Mouse (Mus musculus): ENCODE data around the gene Birc3. TPM values are rescaled to one million over a fixed set of nuclear protein-coding genes. Genes with fewer than 3 reads are reported as not detected.

The Birc3 gene
- polyA plus RNA-seq, 1 experiment from 2014 or later: 1.8 TPM

DNA sequence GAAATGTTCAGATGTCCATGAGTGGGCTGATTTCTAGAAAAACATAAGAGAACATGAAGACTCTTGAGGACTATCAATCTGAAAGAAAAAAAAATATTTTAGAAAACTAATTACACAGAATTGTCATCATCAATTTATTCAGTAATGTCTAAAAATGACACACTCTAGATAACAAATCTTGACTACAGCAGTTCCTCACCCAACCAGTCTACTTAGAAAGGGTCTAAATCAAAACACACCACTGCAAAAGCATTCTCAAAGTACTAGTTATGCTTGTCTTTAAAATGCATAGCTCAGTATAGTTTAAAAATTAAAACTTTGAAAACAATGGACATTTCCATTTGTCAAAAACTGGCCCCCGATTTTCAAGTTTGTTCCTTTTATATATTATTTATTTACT lies 37.7 kb downstream of the Birc3 start:
- Histone ChIP-seq H3K9ac (ENCODE audit: low read depth, low read length) (no peak overlapping the region), H3K4me2 (ENCODE audit: low read length) (no peak overlapping the region; the same call in 1 of the 2 replicates), H3K27me3 (replicated peaks; ENCODE audit: control insufficient read depth, insufficient read depth, low read length) (no peaks in the 10 kb centered on the region), H3K36me3 (ENCODE audit: control insufficient read depth, insufficient read depth, low read length) (0 out of 2 replicates have a peak, but pooled peaks cover 4% of the 10 kb centered on the region), H3K27ac (ENCODE audit: low read depth, low read length) (no peak overlapping the region), H3K4me3 (ENCODE audit: low read length) (no peak overlapping the region), H3K9me3 (ENCODE audit: control insufficient read depth, low read length) (no peaks in the 10 kb centered on the region), H3K4me1 (ENCODE audit: control insufficient read depth, insufficient read depth, low read depth, low read length) (peaks cover 27% of the 10 kb centered on the region)
- ATAC-seq: no peak
- 89% methylated on average over 1 of the region's 1 CpGs for WGBS

GRCm38 (mm10) chr9:7833421-7833820 lies 39.6 kb downstream of the Birc3 start:
- WGBS: 90% methylated on average over 6 of the region's 6 CpGs
- no peak overlapping the region for H3K4me3 ChIP-seq (ENCODE audit: low read length)
- 0 out of 2 replicates have a peak, but pooled peaks cover 4% of the 10 kb centered on the region for H3K36me3 ChIP-seq (ENCODE audit: control insufficient read depth, insufficient read depth, low read length)
- no peak overlapping the region for H3K9ac ChIP-seq (ENCODE audit: low read depth, low read length)
- H3K9me3 ChIP-seq (ENCODE audit: control insufficient read depth, low read length): no peaks in the 10 kb centered on the region
- no peaks in the 10 kb centered on the region for H3K27me3 ChIP-seq (replicated peaks; ENCODE audit: control insufficient read depth, insufficient read depth, low read length)
- peak overlapping the region; percentile 38 for H3K4me2 ChIP-seq (ENCODE audit: low read length)
- H3K27ac ChIP-seq (ENCODE audit: low read depth, low read length): no peak overlapping the region
- no peak for ATAC-seq
- H3K4me1 ChIP-seq (ENCODE audit: control insufficient read depth, insufficient read depth, low read depth, low read length): peaks cover 30% of the 10 kb centered on the region

GRCm38 (mm10) chr9:7829531-7830528 lies 43.2 kb downstream of the Birc3 start:
- Histone ChIP-seq H3K4me1 (ENCODE audit: control insufficient read depth, insufficient read depth, low read depth, low read length) (peaks cover 24% of the 10 kb centered on the region), H3K9ac (ENCODE audit: low read depth, low read length) (no peak overlapping the region), H3K4me3 (ENCODE audit: low read length) (no peak overlapping the region), H3K4me2 (ENCODE audit: low read length) (no peak overlapping the region), H3K27ac (ENCODE audit: low read depth, low read length) (no peak overlapping the region), H3K9me3 (ENCODE audit: control insufficient read depth, low read length) (no peaks in the 10 kb centered on the region), H3K36me3 (ENCODE audit: control insufficient read depth, insufficient read depth, low read length) (0 out of 2 replicates have a peak, but pooled peaks cover 4% of the 10 kb centered on the region), H3K27me3 (replicated peaks; ENCODE audit: control insufficient read depth, insufficient read depth, low read length) (no peaks in the 10 kb centered on the region)
- no peak for ATAC-seq
- 87% methylated on average over 9 of the region's 9 CpGs for WGBS

GRCm38 (mm10) chr9:7828706-7829105 lies 44.3 kb downstream of the Birc3 start:
- Histone ChIP-seq H3K9ac (ENCODE audit: low read depth, low read length) (no peak overlapping the region), H3K4me1 (ENCODE audit: control insufficient read depth, insufficient read depth, low read depth, low read length) (peaks cover 20% of the 10 kb centered on the region), H3K9me3 (ENCODE audit: control insufficient read depth, low read length) (no peaks in the 10 kb centered on the region), H3K27ac (ENCODE audit: low read depth, low read length) (no peak overlapping the region), H3K4me3 (ENCODE audit: low read length) (no peak overlapping the region), H3K4me2 (ENCODE audit: low read length) (no peak overlapping the region), H3K27me3 (replicated peaks; ENCODE audit: control insufficient read depth, insufficient read depth, low read length) (no peaks in the 10 kb centered on the region), H3K36me3 (ENCODE audit: control insufficient read depth, insufficient read depth, low read length) (0 out of 2 replicates have a peak, but pooled peaks cover 4% of the 10 kb centered on the region)
- no peak for ATAC-seq
- 94% methylated on average over 4 of the region's 4 CpGs for WGBS

- ATAC-seq: no peak
- Histone ChIP-seq H3K27ac (ENCODE audit: low read depth, low read length) (no peak overlapping the region), H3K36me3 (ENCODE audit: control insufficient read depth, insufficient read depth, low read length) (0 out of 2 replicates have a peak, but pooled peaks cover 2% of the 10 kb centered on the region), H3K4me3 (ENCODE audit: low read length) (no peak overlapping the region), H3K9ac (ENCODE audit: low read depth, low read length) (no peak overlapping the region), H3K27me3 (replicated peaks; ENCODE audit: control insufficient read depth, insufficient read depth, low read length) (no peaks in the 10 kb centered on the region), H3K4me1 (ENCODE audit: control insufficient read depth, insufficient read depth, low read depth, low read length) (0 out of 2 replicates have a peak, but pooled peaks cover 3% of the 10 kb centered on the region), H3K9me3 (ENCODE audit: control insufficient read depth, low read length) (no peaks in the 10 kb centered on the region), H3K4me2 (ENCODE audit: low read length) (no peak overlapping the region)
- 91% methylated on average over 5 of the region's 5 CpGs for WGBS
Observed at GRCm38 (mm10) chr9:7824916-7825315, 48.1 kb downstream of the Birc3 start.

GRCm38 (mm10) chr9:7822758-7823157 lies 50.2 kb downstream of the Birc3 start:
- Histone ChIP-seq H3K4me2 (ENCODE audit: low read length) (no peak overlapping the region), H3K27me3 (replicated peaks; ENCODE audit: control insufficient read depth, insufficient read depth, low read length) (no peaks in the 10 kb centered on the region), H3K4me1 (ENCODE audit: control insufficient read depth, insufficient read depth, low read depth, low read length) (no peaks in the 10 kb centered on the region), H3K27ac (ENCODE audit: low read depth, low read length) (no peak overlapping the region), H3K4me3 (ENCODE audit: low read length) (no peak overlapping the region), H3K36me3 (ENCODE audit: control insufficient read depth, insufficient read depth, low read length) (peaks cover 9% of the 10 kb centered on the region), H3K9me3 (ENCODE audit: control insufficient read depth, low read length) (no peaks in the 10 kb centered on the region), H3K9ac (ENCODE audit: low read depth, low read length) (no peak overlapping the region)
- WGBS: 83% methylated on average over 3 of the region's 3 CpGs
- ATAC-seq: no peak

GRCm38 (mm10) chr9:7805101-7805506 lies 67.9 kb downstream of the Birc3 start:
- no peak overlapping the region for H3K27ac ChIP-seq (ENCODE audit: low read depth, low read length)
- no peaks in the 10 kb centered on the region for H3K9me3 ChIP-seq (ENCODE audit: control insufficient read depth, low read length)
- H3K4me1 ChIP-seq (ENCODE audit: control insufficient read depth, insufficient read depth, low read depth, low read length): no peaks in the 10 kb centered on the region
- 66% methylated on average over 4 of the region's 5 CpGs for WGBS
- H3K27me3 ChIP-seq (replicated peaks; ENCODE audit: control insufficient read depth, insufficient read depth, low read length): no peaks in the 10 kb centered on the region
- H3K36me3 ChIP-seq (ENCODE audit: control insufficient read depth, insufficient read depth, low read length): no peaks in the 10 kb centered on the region
- no peak for ATAC-seq
- no peak overlapping the region for H3K4me3 ChIP-seq (ENCODE audit: low read length)
- no peak overlapping the region for H3K4me2 ChIP-seq (ENCODE audit: low read length)
- H3K9ac ChIP-seq (ENCODE audit: low read depth, low read length): no peak overlapping the region

Other genes with a start within 250 kb of the Birc3 start
- not detected in 2 replicates for gene Mmp20, start 245.0 kb downstream of the Birc3 start, polyA plus RNA-seq (2015; fragmentation: Nextera tagmentation; extraction: Ambion mirVana)
- gene Mmp7, start 181.1 kb downstream of the Birc3 start, polyA plus RNA-seq (2015; fragmentation: Nextera tagmentation; extraction: Ambion mirVana): not detected in 2 replicates
- 20.4 and 23.0 TPM in 2 replicates for gene Tmem123, start 109.1 kb downstream of the Birc3 start, polyA plus RNA-seq (2015; fragmentation: Nextera tagmentation; extraction: Ambion mirVana)
- 35.4 and 43.5 TPM in 2 replicates for gene Birc2, start 36.1 kb downstream of the Birc3 start, polyA plus RNA-seq (2015; fragmentation: Nextera tagmentation; extraction: Ambion mirVana)
- 6.7 and 9.8 TPM in 2 replicates for gene Yap1, start 131.4 kb upstream of the Birc3 start, polyA plus RNA-seq (2015; fragmentation: Nextera tagmentation; extraction: Ambion mirVana)
- 13.5 and 16.9 TPM in 2 replicates for gene Cfap300, start 169.6 kb upstream of the Birc3 start, polyA plus RNA-seq (2015; fragmentation: Nextera tagmentation; extraction: Ambion mirVana)

Data from hindbrain, embryonic 16.5 days (tissue).